8 mouse cellular contexts compared by ENCODE assay signal in the genomic region with DNA sequence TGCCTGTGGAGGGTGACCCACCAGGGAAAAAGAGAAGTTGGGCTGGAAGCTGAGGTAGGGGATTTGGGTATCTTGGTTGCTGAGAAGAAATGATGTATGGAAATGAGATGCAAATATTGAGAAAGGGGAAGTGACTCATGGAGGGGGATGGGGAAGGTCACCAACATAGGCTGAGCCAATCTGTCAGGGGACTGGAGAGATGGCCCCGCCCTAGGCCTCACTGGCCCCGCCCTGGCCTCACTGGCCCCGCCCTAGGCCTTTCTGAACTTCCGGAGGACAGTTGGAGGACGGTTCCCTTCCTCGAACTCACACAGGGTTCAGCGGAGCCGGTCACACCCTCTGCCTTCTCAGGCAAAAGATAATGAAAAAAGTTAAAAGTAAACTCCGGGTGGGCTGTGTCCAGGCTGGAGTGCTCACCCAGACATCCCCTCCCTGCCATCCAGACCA. TPM values are rescaled to one million over a fixed set of nuclear protein-coding genes. Genes with fewer than 3 reads are reported as not detected.
A peak's percentile ranks its signal among the peaks of the same experiment; 100 is the strongest.
DNase-seq lines count a peak whose midpoint lies in the region; ATAC-seq lines count a peak whose summit lies in the region.

No protein-coding gene starts in this region.

- no peak for ATAC-seq in cerebellum, adult (ENCODE audit: insufficient number of reproducible peaks, low FRiP score, low TSS enrichment)
- peak; percentile 89 to 92 for ATAC-seq in hematopoietic stem cell, adult 5-6 weeks (replicated peaks in 1 of 2; ENCODE audit: insufficient read depth in 1 of 2, low FRiP score in 2 of 2, low TSS enrichment in 1 of 2, low read depth in 1 of 2, poor library complexity in 2 of 2, severe bottlenecking in 2 of 2)

- peak; percentile 9 for DNase-seq in cerebellum, adult 11-12 months
- peak; percentile 49 for DNase-seq in thymus, postnatal 14 days
- no peak for DNase-seq in thymus, postnatal 10 days (ENCODE audit: low spot score in 2 of 2)
- DNase-seq in lung, postnatal 4 days, result peak; percentile 80 to 84
- peak; percentile 69 for DNase-seq in yolk sac, embryonic 10.5 days (ENCODE audit: low spot score)
- DNase-seq in left cerebral cortex, adult 8-10 months (ENCODE audit: low spot score in 2 of 2), result no peak

RNA-seq across cellular contexts. Expression of a gene that starts 3.0 kb away (rescaled TPM):
- 1.7 and 2.3 TPM in 2 replicates for total RNA-seq in hematopoietic stem cell, adult 5-6 weeks (2017)
- 1 to 10 TPM in 1 of 4 experiments, under 1 TPM in 3; 0.55 to 1.3 (median 0.87) TPM for total RNA-seq in left cerebral cortex, adult 8-10 months (2022)

RNA-seq across cellular contexts. Expression of a gene that starts 10.2 kb away (rescaled TPM):
- 24.8 and 88.6 TPM in 2 replicates for total RNA-seq in hematopoietic stem cell, adult 5-6 weeks (2017)
- total RNA-seq in left cerebral cortex, adult 8-10 months (2022), result 100 to 1,000 TPM; 211 to 248 (median 234) TPM

RNA-seq across cellular contexts. Expression of a gene that starts 13.3 kb away (rescaled TPM):
- total RNA-seq in hematopoietic stem cell, adult 5-6 weeks (2017), result 1.7 TPM in 1 of 2 replicates, not detected in the other
- total RNA-seq in left cerebral cortex, adult 8-10 months (2022), result not detected

RNA-seq across cellular contexts. Expression of a gene that starts 24.7 kb away (rescaled TPM):
- 20.4 and 26.0 TPM in 2 replicates for total RNA-seq in hematopoietic stem cell, adult 5-6 weeks (2017)
- total RNA-seq in left cerebral cortex, adult 8-10 months (2022), result 10 to 100 TPM; 54.5 to 60.3 (median 56.5) TPM

RNA-seq across cellular contexts. Expression of a gene that starts 41.3 kb away (rescaled TPM):
- total RNA-seq in hematopoietic stem cell, adult 5-6 weeks (2017), result 5.5 and 8.2 TPM in 2 replicates
- total RNA-seq in left cerebral cortex, adult 8-10 months (2022), result 10 to 100 TPM; 11.2 to 17.0 (median 13.4) TPM

Comparison
In these comparisons a context has a peak if more than half of its experiments do, and no peak if none do; other contexts are left out.
1. DNase-seq: peak in cerebellum, adult 11-12 months (single experiment), thymus, postnatal 14 days (single experiment), lung, postnatal 4 days (2 of 2) and yolk sac, embryonic 10.5 days (single experiment); none in thymus, postnatal 10 days (0 of 2) and left cerebral cortex, adult 8-10 months (0 of 2).